Mouse (Mus musculus) heart, adult 2 months (tissue): ENCODE results near the gene Ttc13.

ENCODE experiments used
- CTCF ChIP-seq: fragments of 200-600 bp; IDR thresholded peaks from 2 replicates; pipeline ENCODE4 v1.8.1; 2022; ENCODE audit warnings: antibody characterized with exemption, mild to moderate bottlenecking, moderate library complexity
- EP300 ChIP-seq: fragments of 200-500 bp; IDR thresholded peaks from 2 replicates; pipeline ENCODE4 v1.6.1; 2011; ENCODE audit warnings: low read depth, low read length, control low read depth; ENCODE audit not compliant: insufficient read depth
- POLR2A ChIP-seq: fragments of 200-500 bp; IDR thresholded peaks from 2 replicates; pipeline ENCODE4 v1.6.1; 2011; ENCODE audit warnings: mild to moderate bottlenecking, low read depth, low read length, control low read depth; ENCODE audit not compliant: insufficient read depth

DNA sequence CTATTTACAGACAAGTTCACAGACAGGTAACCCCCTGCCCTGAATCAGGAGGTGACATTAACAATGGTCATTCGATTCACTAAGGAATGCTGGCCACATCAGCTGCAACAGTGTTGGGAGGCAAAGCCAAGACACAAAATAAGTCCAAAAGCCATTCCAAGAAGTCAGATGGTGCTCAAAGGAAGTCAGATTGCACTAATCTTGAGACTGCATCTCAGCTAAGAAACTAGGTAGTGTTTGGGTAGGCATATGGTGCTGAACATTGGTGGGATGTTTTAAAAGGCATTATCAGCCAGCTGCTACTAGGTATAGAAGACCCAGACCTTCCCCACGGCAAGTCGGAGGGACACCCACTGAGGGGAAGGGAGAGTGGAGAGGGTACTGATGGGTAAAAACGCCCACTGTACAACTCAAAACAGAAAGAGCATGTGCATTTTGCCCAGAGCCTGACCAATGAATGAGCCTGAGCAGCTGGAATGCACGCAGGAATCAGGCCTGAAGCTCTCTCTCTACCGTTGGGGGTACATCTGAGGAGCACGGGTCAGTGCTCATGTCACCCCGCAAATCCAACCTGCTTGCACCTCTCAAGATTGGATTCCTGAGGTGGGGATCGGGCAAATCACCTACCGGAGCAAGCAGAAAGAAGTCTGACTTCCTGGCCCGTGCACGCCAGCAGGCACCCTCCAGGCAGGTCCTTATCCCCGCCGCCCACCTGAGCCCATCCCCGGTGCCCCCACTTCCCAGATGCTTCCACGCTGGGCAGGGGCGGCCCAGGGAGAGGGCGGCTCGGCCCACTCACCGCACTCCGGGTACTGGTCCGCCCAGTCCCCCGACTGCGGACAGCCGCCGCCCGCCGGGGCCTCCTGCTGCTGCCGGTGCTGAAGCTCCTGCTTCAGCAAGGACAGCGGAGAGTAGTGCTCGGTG lies 583 bp downstream of the Ttc13 start:
- no peak for TF ChIP-seq EP300
- no peak for TF ChIP-seq CTCF
- no peak for TF ChIP-seq POLR2A
